Mouse (Mus musculus) heart, postnatal 0 days (tissue): ENCODE results near the gene Nup188.

Source experiments
- CTCF ChIP-seq: IDR thresholded peaks from 2 replicates; pipeline ENCODE4 v1.5.1; 2016; ENCODE audit warnings: antibody characterized with exemption, control low read depth, low read depth
- EP300 ChIP-seq: IDR thresholded peaks from 2 replicates; pipeline ENCODE4 v1.6.1; 2016; ENCODE audit warnings: antibody characterized with exemption, low read depth

GRCm38 (mm10) chr2:30239777-30240176 lies 46.4 kb upstream of the Nup188 start:
- TF ChIP-seq CTCF (no peak), EP300 (peak; percentile 93)
